Mouse (Mus musculus) limb, embryonic 14.5 days (tissue): ENCODE results near the gene Cpt1b. TPM values are rescaled to one million over a fixed set of nuclear protein-coding genes. Genes with fewer than 3 reads are reported as not detected.

Experiments
- ATAC-seq: fragments of 200-750 bp; cut with Nextera tagmentation; 2 replicates; pipeline ENCODE4 v1.8.0; 2017; ENCODE audit warnings: low read depth, moderate number of reproducible peaks, moderate TSS enrichment; ENCODE audit not compliant: low FRiP score
- DNase-seq: peaks from one replicate; pipeline ENCODE4 v3.0.0-alpha.2; 2015; ENCODE audit warnings: low spot score
- H3K27ac ChIP-seq: fragments of 300-500 bp; sonication (generic); replicated peaks from 2 replicates; pipeline ENCODE4 v1.5.1; 2014; ENCODE audit warnings: low read depth, mild to moderate bottlenecking, low read length, moderate library complexity, mixed read lengths
- H3K27me3 ChIP-seq: fragments of 300-500 bp; sonication (generic); 2 replicates; pipeline ENCODE4 v1.6.1; 2014; ENCODE audit warnings: low read length, mixed read lengths; ENCODE audit not compliant: control insufficient read depth, insufficient read depth
- H3K36me3 ChIP-seq: fragments of 300-500 bp; sonication (generic); 2 replicates; pipeline ENCODE4 v1.6.1; 2014; ENCODE audit warnings: mild to moderate bottlenecking, low read length, moderate library complexity, mixed read lengths; ENCODE audit not compliant: control insufficient read depth, insufficient read depth
- H3K4me1 ChIP-seq: fragments of 300-500 bp; sonication (generic); 2 replicates; pipeline ENCODE4 v1.6.1; 2014; ENCODE audit warnings: antibody characterized with exemption, low read length, mixed read lengths; ENCODE audit not compliant: control insufficient read depth, insufficient read depth
- H3K4me2 ChIP-seq: fragments of 300-500 bp; sonication (generic); replicated peaks from 2 replicates; pipeline ENCODE4 v1.6.1; 2014; ENCODE audit warnings: low read depth, mild to moderate bottlenecking, low read length, moderate library complexity; ENCODE audit not compliant: severe bottlenecking
- H3K4me3 ChIP-seq: fragments of 300-500 bp; sonication (generic); replicated peaks from 2 replicates; pipeline ENCODE4 v1.5.1; 2014; ENCODE audit warnings: low read length
- H3K9ac ChIP-seq: fragments of 300-500 bp; sonication (generic); 2 replicates; pipeline ENCODE4 v1.6.1; 2014; ENCODE audit warnings: mild to moderate bottlenecking, low read depth, low read length, moderate library complexity; ENCODE audit not compliant: severe bottlenecking
- H3K9me3 ChIP-seq: fragments of 300-500 bp; sonication (generic); 2 replicates; pipeline ENCODE4 v1.6.1; 2016; ENCODE audit warnings: low read length; ENCODE audit not compliant: control insufficient read depth
- POLR2A ChIP-seq: fragments of 200-500 bp; IDR thresholded peaks from 2 replicates; pipeline ENCODE4 v1.8.0; 2012; ENCODE audit warnings: inconsistent platforms, mild to moderate bottlenecking, moderate library complexity, borderline replicate concordance; ENCODE audit not compliant: insufficient read depth, insufficient read length; ENCODE audit errors: extremely low read depth
- WGBS: fragments of 180-500 bp; shearing (Covaris S2); extraction: QIAGEN DNeasy Blood & Tissue Kit; methylation state at CpG from one replicate; pipeline ENCODE4 v1.1.7; 2014; 5-methylcytosine and 5-hydroxymethylcytosine counted together
- polyA plus RNA-seq, 2 experiments: library from polyadenylated mRNA; depleted of rRNA in 1 of 2; stranded (reverse) in 1 of 2; unstranded in 1 of 2; fragments of >200 nt; fragmentation: Nextera tagmentation in 1 of 2; extraction: Ambion mirVana in 1 of 2; gene quantifications; 2 replicates each; pipeline versions ENCODE4 v1.2.1 to v1.2.3; 2012 to 2014

The Cpt1b gene
- 3.7 and 4.4 TPM in 2 replicates for polyA plus RNA-seq (2012; rRNA removed)
- polyA plus RNA-seq (2014; fragmentation: Nextera tagmentation; extraction: Ambion mirVana) = 0.57 and 0.63 TPM in 2 replicates

GRCm38 (mm10) chr15:89425711-89426121 is at the start of gene Cpt1b:
Gene Cpt1b, minus strand, starts transcription at chr15:89425863.
- no peak for TF ChIP-seq POLR2A
- peaks cover 23% of the 10 kb centered on the region for H3K36me3 ChIP-seq
- H3K9ac ChIP-seq = no peak within 1 kb of the TSS
- 29% methylated on average over 6 of the region's 6 CpGs for WGBS
- H3K27me3 ChIP-seq = no peaks in the 10 kb centered on the region
- H3K9me3 ChIP-seq = no peaks in the 10 kb centered on the region
- peaks cover 6% of the 10 kb centered on the region for H3K4me1 ChIP-seq
- no peak within 1 kb of the TSS for H3K4me2 ChIP-seq
- H3K27ac ChIP-seq = no peak within 1 kb of the TSS
- no peak within 1 kb of the TSS for H3K4me3 ChIP-seq
- DNase-seq (no peak), ATAC-seq (no peak)

- H3K27ac ChIP-seq = no peak overlapping the region
- no peaks in the 10 kb centered on the region for H3K36me3 ChIP-seq
- H3K4me1 ChIP-seq = peaks cover 7% of the 10 kb centered on the region; the same call in 1 of the 2 replicates
- no peaks in the 10 kb centered on the region for H3K9me3 ChIP-seq
- peak overlapping the region; percentile 64; the same call in 1 of the 2 replicates for H3K9ac ChIP-seq
- no peaks in the 10 kb centered on the region for H3K27me3 ChIP-seq
- ATAC-seq (no peak), DNase-seq (no peak)
- peak overlapping the region; percentile 46 for H3K4me3 ChIP-seq
- TF ChIP-seq POLR2A = no peak
- 90% methylated on average over 7 of the region's 7 CpGs for WGBS
- H3K4me2 ChIP-seq = peak overlapping the region; percentile 93
These were observed 49.6 kb upstream of the Cpt1b start for GRCm38 (mm10) chr15:89475293-89475600.

- H3K27me3 ChIP-seq = no peaks in the 10 kb centered on the region
- TF ChIP-seq POLR2A = no peak
- no peaks in the 10 kb centered on the region for H3K36me3 ChIP-seq
- H3K9me3 ChIP-seq = no peaks in the 10 kb centered on the region
- H3K4me1 ChIP-seq = peaks cover 7% of the 10 kb centered on the region; the same call in 1 of the 2 replicates
- DNase-seq = no peak
- 0 out of 2 replicates have a peak overlapping the region, but pooled peaks have one; percentile 46 for H3K4me3 ChIP-seq
- no peak overlapping the region for H3K27ac ChIP-seq
- H3K4me2 ChIP-seq = no peak overlapping the region
- no peak overlapping the region for H3K9ac ChIP-seq
- ATAC-seq = no peak
- WGBS = 91% methylated on average over 19 of the region's 19 CpGs
These were observed 49.1 kb upstream of the Cpt1b start for GRCm38 (mm10) chr15:89474596-89475292.

GRCm38 (mm10) chr15:89473921-89474320 is 48.3 kb upstream of the Cpt1b start:
- Histone ChIP-seq H3K9me3 (no peaks in the 10 kb centered on the region), H3K4me2 (no peak overlapping the region), H3K36me3 (no peaks in the 10 kb centered on the region), H3K4me3 (no peak overlapping the region), H3K27me3 (no peaks in the 10 kb centered on the region), H3K4me1 (peaks cover 7% of the 10 kb centered on the region; the same call in 1 of the 2 replicates), H3K27ac (no peak overlapping the region), H3K9ac (no peak overlapping the region)
- ATAC-seq (no peak), DNase-seq (no peak)
- no peak for TF ChIP-seq POLR2A
- WGBS = over 99% methylated on average over 8 of the region's 8 CpGs

GRCm38 (mm10) chr15:89473370-89473769 is 47.7 kb upstream of the Cpt1b start:
- H3K9me3 ChIP-seq = no peaks in the 10 kb centered on the region
- no peak overlapping the region for H3K27ac ChIP-seq
- H3K9ac ChIP-seq = no peak overlapping the region
- WGBS = 83% methylated on average over 9 of the region's 9 CpGs
- no peak for TF ChIP-seq POLR2A
- H3K4me3 ChIP-seq = no peak overlapping the region
- peaks cover 7% of the 10 kb centered on the region; the same call in 1 of the 2 replicates for H3K4me1 ChIP-seq
- H3K27me3 ChIP-seq = no peaks in the 10 kb centered on the region
- ATAC-seq = no peak
- H3K4me2 ChIP-seq = no peak overlapping the region
- H3K36me3 ChIP-seq = no peaks in the 10 kb centered on the region
- no peak for DNase-seq
